ENCODE assay signal across 17 mouse cellular contexts in the genomic region with DNA sequence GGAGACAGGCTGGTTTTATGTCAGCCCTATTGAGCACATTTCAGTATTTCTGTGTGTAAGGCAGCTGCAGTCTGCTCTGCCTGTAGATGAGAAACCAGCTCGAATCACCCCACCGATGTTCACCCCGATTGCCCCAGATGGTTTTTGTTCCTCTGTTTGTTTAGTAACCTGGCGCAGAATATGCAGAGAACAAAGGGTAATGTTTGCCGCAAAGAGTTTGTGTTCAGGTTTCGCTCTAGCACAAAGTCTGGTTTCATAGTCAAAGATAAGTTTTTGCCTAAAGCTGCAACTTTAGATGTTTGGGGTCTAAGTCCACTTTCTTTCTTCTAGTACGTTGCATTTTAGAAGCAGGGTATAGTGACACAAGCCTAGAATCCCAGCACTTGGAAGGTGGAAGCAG.
"Had no signal": no experiment of that assay in that cellular context is flagged by ENCODE, and none has a peak within 500 bp of the region (broad histone marks: within the 10 kb centered on the region; RNA-seq: fewer than 3 reads in every experiment).

No protein-coding gene starts in this region.

- H3K4me1 ChIP-seq: lung, embryonic 15.5 days; megakaryocyte, embryonic 14.5 days; midbrain, embryonic 13.5 days; midbrain, embryonic 15.5 days; neural tube, embryonic 12.5 days; stomach, embryonic 15.5 days had no signal

- ATAC-seq: liver, postnatal 0 days; lung, postnatal 0 days; midbrain, embryonic 13.5 days; midbrain, embryonic 15.5 days had no signal

- H3K4me3 ChIP-seq: lung, embryonic 15.5 days; megakaryocyte, embryonic 14.5 days; midbrain, embryonic 13.5 days; midbrain, embryonic 15.5 days; neural tube, embryonic 12.5 days; stomach, embryonic 15.5 days had no signal

- H3K4me2 ChIP-seq: lung, embryonic 15.5 days; midbrain, embryonic 11.5 days; midbrain, embryonic 13.5 days; midbrain, embryonic 15.5 days; neural tube, embryonic 12.5 days; stomach, embryonic 15.5 days had no signal

- DNase-seq: liver, postnatal 0 days; lung, adult 2 months; lung, postnatal 14 days; lung, postnatal 36 days; right cerebral cortex, postnatal 14 days; thymus, adult 18-20 months; thymus, postnatal 25 days; thymus, postnatal 4 days had no signal

- H3K9ac ChIP-seq: liver, postnatal 0 days; lung, embryonic 15.5 days; midbrain, embryonic 13.5 days; midbrain, embryonic 15.5 days; neural tube, embryonic 12.5 days; stomach, embryonic 15.5 days had no signal

- H3K36me3 ChIP-seq: lung, embryonic 15.5 days; midbrain, embryonic 13.5 days; midbrain, embryonic 15.5 days; neural tube, embryonic 12.5 days; stomach, embryonic 15.5 days had no signal

- H3K27me3 ChIP-seq: lung, embryonic 15.5 days; midbrain, embryonic 13.5 days; midbrain, embryonic 15.5 days; neural tube, embryonic 12.5 days; stomach, embryonic 15.5 days had no signal

- H3K27ac ChIP-seq: lung, embryonic 15.5 days; macrophage; midbrain, embryonic 13.5 days; midbrain, embryonic 15.5 days; neural tube, embryonic 12.5 days; stomach, embryonic 15.5 days had no signal

- H3K9me3 ChIP-seq: lung, embryonic 15.5 days; midbrain, embryonic 13.5 days; midbrain, embryonic 15.5 days; neural tube, embryonic 12.5 days; stomach, embryonic 15.5 days had no signal
